Mouse (Mus musculus) retina, embryonic 14.5 days (tissue): ENCODE data around the gene Hsfy2.

ENCODE experiments used
- DNase-seq: peaks from one replicate; pipeline ENCODE4 v3.0.0-alpha.2; 2015; ENCODE audit warnings: low spot score

Hsfy2 gene

GRCm38 (mm10) chr1:56637335-56637734 lies at the start of gene Hsfy2:
Gene Hsfy2, minus strand, starts transcription at chr1:56637435.
- no peak for DNase-seq

DNA sequence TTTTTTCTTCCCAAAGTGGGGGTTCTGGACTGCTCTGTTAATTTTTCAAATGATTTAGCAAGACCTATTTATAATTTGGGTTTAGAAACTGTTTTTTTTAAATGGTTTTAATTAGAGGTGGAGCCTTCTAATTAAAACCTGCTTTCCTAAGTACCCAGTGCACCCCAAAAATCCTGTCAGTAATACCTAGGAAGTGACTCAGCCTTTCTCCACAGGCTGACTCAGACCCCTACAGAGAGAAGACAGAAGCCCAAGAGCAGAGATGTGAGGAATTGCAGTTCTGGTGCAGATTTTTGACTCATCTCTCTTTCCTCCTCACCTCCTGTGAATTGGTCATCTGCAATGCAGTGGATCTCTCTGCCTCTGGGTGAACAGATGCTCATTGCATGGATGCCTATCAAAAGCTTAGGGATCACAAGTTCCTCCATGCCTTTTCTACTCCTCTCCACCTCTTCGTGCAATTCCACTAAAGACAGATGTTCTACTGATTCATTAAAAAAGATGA lies 47.9 kb upstream of the Hsfy2 start:
- no peak for DNase-seq

DNA sequence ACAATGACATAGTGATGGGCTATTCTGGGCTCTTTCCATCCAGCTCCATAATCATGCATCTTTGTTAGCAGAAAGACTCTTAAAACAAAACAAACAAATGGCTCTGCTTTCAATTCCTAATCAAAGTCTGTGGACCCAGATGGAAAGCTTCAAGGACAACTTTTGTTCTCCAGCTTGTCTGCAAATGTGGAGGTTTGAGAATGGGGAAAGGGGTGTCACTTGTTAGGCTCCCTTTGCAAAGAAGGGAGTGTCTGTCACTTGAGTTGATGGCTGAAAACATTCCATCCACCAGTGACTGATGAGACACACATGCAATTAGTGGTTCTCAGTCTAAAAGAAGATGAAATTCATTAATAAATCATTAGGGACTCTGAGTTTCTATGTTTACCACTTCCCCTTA lies 47.3 kb upstream of the Hsfy2 start:
- no peak for DNase-seq

- no peak for DNase-seq
Observed at GRCm38 (mm10) chr1:56681258-56681657, 44.0 kb upstream of the Hsfy2 start.

DNA sequence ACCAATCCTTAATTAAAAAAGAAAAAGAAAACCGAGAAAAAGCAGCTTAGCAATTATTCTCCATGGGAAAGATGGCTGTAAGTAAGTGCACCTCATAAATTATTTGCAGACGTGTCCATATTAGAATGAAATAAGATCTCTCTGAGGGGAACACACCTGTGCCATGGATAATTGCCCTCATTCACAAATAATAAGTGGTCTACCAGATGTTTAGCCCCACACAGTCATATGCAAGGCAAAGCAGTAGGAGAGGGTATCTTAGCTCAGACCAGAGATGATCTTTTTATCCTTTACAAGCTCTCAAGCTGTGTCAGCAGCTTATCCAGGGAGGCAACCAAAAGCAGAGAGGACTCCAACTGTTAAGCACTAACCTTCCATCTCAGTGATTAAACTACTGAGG lies 38.0 kb upstream of the Hsfy2 start:
- DNase-seq, result peak; percentile 6

GRCm38 (mm10) chr1:56674601-56675000 lies 37.4 kb upstream of the Hsfy2 start:
- no peak for DNase-seq

- DNase-seq, result peak; percentile 51
Observed at GRCm38 (mm10) chr1:56671241-56671945, 34.2 kb upstream of the Hsfy2 start.

DNA sequence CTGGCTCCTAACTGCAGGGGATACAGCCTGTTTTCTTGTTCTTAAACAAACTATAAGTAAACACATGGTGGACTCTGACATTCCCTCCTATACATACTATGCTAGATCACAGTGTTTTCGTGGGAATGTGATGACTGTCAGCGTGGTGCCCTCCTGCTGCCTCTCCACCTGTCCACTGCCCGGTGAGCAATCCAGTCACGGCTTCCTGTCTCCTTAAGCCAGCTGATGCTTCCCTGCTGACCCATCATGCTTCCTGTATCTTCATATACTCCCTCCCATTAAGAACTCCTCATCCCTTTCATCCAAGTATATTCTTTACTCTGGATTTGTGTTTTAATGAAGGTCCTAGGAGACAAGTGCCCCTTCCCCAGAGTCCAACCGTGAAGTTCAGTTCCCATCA lies 33.3 kb upstream of the Hsfy2 start:
- peak; percentile 18 for DNase-seq

DNA sequence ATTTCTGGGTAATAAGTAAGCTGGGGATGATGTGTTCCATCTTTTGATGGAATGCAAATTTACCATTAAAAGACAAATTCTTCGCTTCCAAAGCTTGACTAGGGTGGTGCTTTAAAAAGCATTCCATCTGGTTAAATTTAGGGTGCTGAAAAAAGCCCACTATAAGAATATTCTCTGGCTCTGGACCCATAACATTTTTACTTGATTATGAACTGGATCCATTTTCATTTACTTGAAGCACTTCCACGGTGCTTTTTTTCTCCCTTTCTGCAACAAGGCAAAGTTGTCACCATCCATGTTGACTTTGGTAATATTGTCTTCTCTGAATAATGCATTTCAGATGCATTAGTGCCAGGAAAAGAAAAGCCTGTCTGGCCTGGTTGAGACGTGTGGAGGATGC lies 27.4 kb upstream of the Hsfy2 start:
- no peak for DNase-seq

DNA sequence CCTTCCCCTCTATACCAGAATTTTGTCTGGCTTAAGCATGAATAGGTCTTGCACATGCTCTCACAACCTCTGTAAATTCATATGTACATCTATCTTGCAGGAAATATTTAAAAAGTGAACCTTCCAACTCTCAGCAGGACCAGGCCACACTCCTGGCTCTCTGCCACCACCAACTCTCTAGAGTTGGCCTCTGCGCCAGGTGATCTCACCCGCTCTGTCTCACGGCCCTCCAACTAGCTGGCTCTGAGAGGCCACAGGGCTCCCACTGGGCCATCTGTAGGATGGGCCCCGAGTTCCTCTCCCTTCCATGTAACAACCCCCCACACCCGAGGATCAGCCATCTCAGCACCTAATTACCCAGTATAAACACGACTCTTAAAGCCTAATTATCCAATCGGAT lies 10.4 kb downstream of the Hsfy2 start:
- no peak for DNase-seq

- no peak for DNase-seq
Observed at GRCm38 (mm10) chr1:56624304-56624703, 12.9 kb downstream of the Hsfy2 start.

DNA sequence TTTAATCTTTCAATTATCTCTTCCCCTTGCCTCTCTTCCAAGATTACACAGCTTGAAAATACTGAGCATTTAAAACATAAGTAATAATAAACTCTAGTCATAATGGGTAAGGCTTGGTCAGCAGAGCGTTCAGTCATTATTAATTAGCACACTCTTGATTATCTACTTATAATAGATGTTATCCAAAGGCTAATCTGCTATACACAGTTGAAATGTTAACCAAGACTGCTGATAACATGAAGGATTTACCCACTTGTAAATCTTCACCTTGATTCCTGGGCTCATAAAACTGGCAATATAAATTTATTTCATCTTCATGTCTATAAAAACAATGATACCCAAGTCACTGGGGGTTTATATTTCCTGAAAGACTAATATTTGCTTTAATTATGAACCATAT lies 24.9 kb downstream of the Hsfy2 start:
- no peak for DNase-seq
